ENCODE assay signal across 20 mouse cellular contexts in the genomic region with DNA sequence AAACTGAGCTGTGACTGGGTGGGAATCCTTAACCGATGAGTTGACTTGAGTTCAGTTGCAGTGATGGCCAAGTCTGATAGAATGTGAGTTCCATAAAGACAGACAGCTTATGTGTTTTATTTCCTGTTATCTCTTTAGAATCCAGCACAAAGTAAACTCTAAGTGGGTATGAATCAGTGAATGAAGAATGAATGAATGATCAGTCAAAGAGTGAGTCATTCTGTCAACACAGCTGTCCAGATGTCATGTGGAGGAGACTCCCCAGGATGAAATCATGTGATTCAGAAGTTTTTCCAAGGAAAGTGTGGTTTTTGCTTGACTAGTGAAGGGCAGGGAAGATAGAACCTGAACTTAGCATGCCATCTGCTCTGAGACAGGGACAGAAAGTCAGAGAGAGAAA.
DNase-seq lines count a peak whose midpoint lies in the region; ATAC-seq and TF ChIP-seq lines count a peak whose summit lies in the region.
"Had no signal": no experiment of that assay in that cellular context is flagged by ENCODE, and none has a peak within 500 bp of the region (broad histone marks: within the 10 kb centered on the region; RNA-seq: fewer than 3 reads in every experiment).

No protein-coding gene starts in this region.

- H3K36me3 ChIP-seq in hindbrain, embryonic 13.5 days: no peaks in the 10 kb centered on the region
- H3K36me3 ChIP-seq: embryonic facial prominence, embryonic 13.5 days; embryonic facial prominence, embryonic 15.5 days; forebrain, embryonic 15.5 days had no signal

- no peak overlapping the region for H3K4me3 ChIP-seq in embryonic fibroblast, embryonic 13.5 days (ENCODE audit: insufficient read depth, low read length)
- no peak overlapping the region for H3K4me3 ChIP-seq in hindbrain, embryonic 13.5 days
- H3K4me3 ChIP-seq: embryonic facial prominence, embryonic 13.5 days; embryonic facial prominence, embryonic 15.5 days; forebrain, embryonic 13.5 days; forebrain, embryonic 15.5 days had no signal

- TF ChIP-seq POLR2A in embryonic fibroblast, embryonic 13.5 days (IDR thresholded peaks at IDR 0.05; ENCODE audit: low read depth, low read length): no peak

- no peak for TF ChIP-seq CTCF in embryonic fibroblast, embryonic 13.5 days (IDR thresholded peaks at IDR 0.05; ENCODE audit: borderline replicate concordance, insufficient read depth, low read length)

- no peak overlapping the region for H3K9ac ChIP-seq in hindbrain, embryonic 13.5 days
- H3K9ac ChIP-seq: embryonic facial prominence, embryonic 13.5 days; embryonic facial prominence, embryonic 15.5 days; forebrain, embryonic 13.5 days; forebrain, embryonic 15.5 days; forebrain, postnatal 0 days had no signal

- peak; percentile 87 for DNase-seq in 3T3-L1 (ENCODE audit: low read depth, low spot score)
- DNase-seq in MN1 (ENCODE audit: low spot score): no peak
- DNase-seq in ovary, postnatal 36 days (ENCODE audit: low spot score): no peak
- DNase-seq: adrenal gland, adult 2 months; adrenal gland, postnatal 10 days; adrenal gland, postnatal 25 days; cerebellum, adult 11 months; cerebellum, adult 18-20 months; cerebellum, adult 8-10 months; cerebellum, adult 9-11 months; cerebellum, postnatal 14 days; cerebellum, postnatal 36 days; embryo, embryonic 11 days; forebrain, postnatal 0 days had no signal

- H3K4me2 ChIP-seq in hindbrain, embryonic 13.5 days: no peak overlapping the region
- H3K4me2 ChIP-seq: embryonic facial prominence, embryonic 13.5 days; embryonic facial prominence, embryonic 15.5 days; forebrain, embryonic 13.5 days; forebrain, embryonic 15.5 days had no signal

- H3K27me3 ChIP-seq in hindbrain, embryonic 13.5 days: no peaks in the 10 kb centered on the region
- H3K27me3 ChIP-seq: embryonic facial prominence, embryonic 13.5 days; embryonic facial prominence, embryonic 15.5 days; forebrain, embryonic 13.5 days; forebrain, embryonic 15.5 days had no signal

- H3K9me3 ChIP-seq in hindbrain, embryonic 13.5 days: no peaks in the 10 kb centered on the region
- H3K9me3 ChIP-seq: embryonic facial prominence, embryonic 13.5 days; embryonic facial prominence, embryonic 15.5 days; forebrain, embryonic 13.5 days; forebrain, embryonic 15.5 days had no signal

- H3K27ac ChIP-seq in embryonic fibroblast, embryonic 13.5 days (ENCODE audit: insufficient read depth, low read length): peak overlapping the region; percentile 54; the same call in 1 of the 2 replicates
- H3K27ac ChIP-seq in hindbrain, embryonic 13.5 days: no peak overlapping the region
- H3K27ac ChIP-seq: embryonic facial prominence, embryonic 13.5 days; embryonic facial prominence, embryonic 15.5 days; forebrain, embryonic 13.5 days; forebrain, embryonic 15.5 days had no signal

- peaks cover 2% of the 10 kb centered on the region; the same call in 1 of the 2 replicates for H3K4me1 ChIP-seq in embryonic fibroblast, embryonic 13.5 days (ENCODE audit: control insufficient read depth, insufficient read depth, low read length)
- no peaks in the 10 kb centered on the region for H3K4me1 ChIP-seq in hindbrain, embryonic 13.5 days (replicated peaks)
- H3K4me1 ChIP-seq: embryonic facial prominence, embryonic 13.5 days; embryonic facial prominence, embryonic 15.5 days; forebrain, embryonic 13.5 days; forebrain, embryonic 15.5 days had no signal

- 95% methylated on average over 1 of the region's 1 CpGs for WGBS in hindbrain, embryonic 13.5 days

- no peak for ATAC-seq in hindbrain, embryonic 13.5 days (ENCODE audit: low FRiP score)
- ATAC-seq: forebrain, embryonic 13.5 days; forebrain, embryonic 15.5 days; forebrain, postnatal 0 days had no signal
